Mouse (Mus musculus): ENCODE results near the gene Insl3. TPM values are rescaled to one million over a fixed set of nuclear protein-coding genes. Genes with fewer than 3 reads are reported as not detected.

The Insl3 gene
- polyA plus RNA-seq, 1 experiment from 2014 or later, result 1.3 TPM

DNA sequence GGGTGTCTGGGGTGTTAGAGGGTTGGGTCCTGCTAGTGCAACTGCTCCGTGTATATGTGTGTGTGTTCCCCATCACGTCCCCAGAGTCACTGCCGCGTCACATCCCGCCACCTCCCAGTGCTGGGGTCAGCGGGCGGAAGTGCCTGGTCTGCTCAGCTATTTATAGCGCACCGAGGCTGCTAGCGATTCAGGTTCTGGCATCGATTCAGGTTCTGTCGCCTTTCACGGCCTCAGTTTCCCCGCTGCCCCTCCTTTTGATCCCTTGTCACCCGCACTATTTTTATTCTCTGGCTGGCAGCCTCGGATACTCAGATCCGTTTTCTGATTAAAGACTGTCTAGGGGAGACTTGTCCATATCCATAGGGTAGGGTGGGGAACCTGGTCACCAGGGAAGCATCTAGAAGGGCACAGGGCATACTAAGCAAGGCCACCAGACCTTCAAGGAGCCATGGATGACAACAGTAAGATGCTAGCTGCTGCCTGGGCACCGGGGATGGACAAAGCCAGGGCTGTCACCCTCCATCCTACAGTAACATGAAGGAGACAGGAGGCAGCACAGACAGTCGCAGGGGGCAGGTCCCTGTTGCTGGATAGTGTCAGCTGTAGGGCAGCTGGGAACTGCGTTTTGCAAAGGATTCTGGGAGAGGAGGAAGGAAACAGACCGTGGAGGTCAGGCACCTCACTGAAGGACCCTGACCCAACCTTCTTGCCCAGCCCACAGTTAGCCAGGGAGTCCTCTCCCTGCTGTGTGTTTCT is 20.6 kb upstream of the Insl3 start:
- Histone ChIP-seq H3K4me2 (ENCODE audit: low read depth, low read length) (peak overlapping the region; percentile 55), H3K27me3 (ENCODE audit: insufficient read depth, low read length) (peaks cover 21% of the 10 kb centered on the region; the same call in 1 of the 2 replicates), H3K4me3 (ENCODE audit: low read depth, low read length) (no peak overlapping the region), H3K4me1 (ENCODE audit: insufficient read depth) (peaks cover 28% of the 10 kb centered on the region), H3K36me3 (replicated peaks; ENCODE audit: insufficient read depth, low read length) (no peaks in the 10 kb centered on the region), H3K9ac (replicated peaks) (no peak overlapping the region), H3K27ac (ENCODE audit: low read depth) (no peak overlapping the region), H3K9me3 (ENCODE audit: low read length) (no peaks in the 10 kb centered on the region)
- DNase-seq (peak; percentile 68), ATAC-seq (no peak)
- WGBS (ENCODE audit: insufficient replicate concordance), result 1% methylated on average over 21 of the region's 21 CpGs
- TF ChIP-seq CTCF (IDR thresholded peaks at IDR 0.05; ENCODE audit: low read depth), result no peak
- TF ChIP-seq EP300 (IDR thresholded peaks at IDR 0.05; ENCODE audit: low read depth), result no peak

DNA sequence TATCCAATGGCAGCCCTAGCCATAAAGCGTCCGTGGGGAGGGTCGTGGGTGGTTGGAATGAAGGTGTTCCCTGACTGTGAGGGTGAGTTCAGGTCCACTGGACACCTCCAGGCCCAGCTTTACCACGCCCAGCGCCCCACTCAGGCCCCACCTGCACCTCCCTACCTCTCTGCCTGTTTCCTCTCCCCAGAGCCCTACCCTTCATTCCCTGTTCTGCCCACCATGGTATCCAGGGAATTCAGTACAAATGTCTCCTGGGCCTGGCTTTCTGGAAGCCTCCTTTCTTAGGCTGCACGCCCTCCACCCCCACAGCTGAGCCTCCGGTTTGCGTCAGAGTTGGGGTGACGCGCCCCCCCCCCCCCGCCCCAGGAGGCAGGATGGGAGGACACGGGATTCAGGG is 18.8 kb upstream of the Insl3 start:
- TF ChIP-seq CTCF (IDR thresholded peaks at IDR 0.05; ENCODE audit: low read depth), result no peak
- no peak for TF ChIP-seq EP300 (IDR thresholded peaks at IDR 0.05; ENCODE audit: low read depth)
- Histone ChIP-seq H3K9ac (replicated peaks) (no peak overlapping the region), H3K36me3 (replicated peaks; ENCODE audit: insufficient read depth, low read length) (no peaks in the 10 kb centered on the region), H3K4me3 (ENCODE audit: low read depth, low read length) (peak overlapping the region; percentile 57; the same call in 1 of the 2 replicates), H3K4me1 (ENCODE audit: insufficient read depth) (peaks cover 28% of the 10 kb centered on the region), H3K27ac (ENCODE audit: low read depth) (no peak overlapping the region), H3K27me3 (ENCODE audit: insufficient read depth, low read length) (peaks cover 21% of the 10 kb centered on the region; the same call in 1 of the 2 replicates), H3K9me3 (ENCODE audit: low read length) (no peaks in the 10 kb centered on the region), H3K4me2 (ENCODE audit: low read depth, low read length) (peak overlapping the region; percentile 98)
- whole genome bisulfite sequencing (ENCODE audit: insufficient replicate concordance), result 28% methylated on average over 8 of the region's 12 CpGs
- DNase-seq, result no peak
- ATAC-seq, result no peak

DNA sequence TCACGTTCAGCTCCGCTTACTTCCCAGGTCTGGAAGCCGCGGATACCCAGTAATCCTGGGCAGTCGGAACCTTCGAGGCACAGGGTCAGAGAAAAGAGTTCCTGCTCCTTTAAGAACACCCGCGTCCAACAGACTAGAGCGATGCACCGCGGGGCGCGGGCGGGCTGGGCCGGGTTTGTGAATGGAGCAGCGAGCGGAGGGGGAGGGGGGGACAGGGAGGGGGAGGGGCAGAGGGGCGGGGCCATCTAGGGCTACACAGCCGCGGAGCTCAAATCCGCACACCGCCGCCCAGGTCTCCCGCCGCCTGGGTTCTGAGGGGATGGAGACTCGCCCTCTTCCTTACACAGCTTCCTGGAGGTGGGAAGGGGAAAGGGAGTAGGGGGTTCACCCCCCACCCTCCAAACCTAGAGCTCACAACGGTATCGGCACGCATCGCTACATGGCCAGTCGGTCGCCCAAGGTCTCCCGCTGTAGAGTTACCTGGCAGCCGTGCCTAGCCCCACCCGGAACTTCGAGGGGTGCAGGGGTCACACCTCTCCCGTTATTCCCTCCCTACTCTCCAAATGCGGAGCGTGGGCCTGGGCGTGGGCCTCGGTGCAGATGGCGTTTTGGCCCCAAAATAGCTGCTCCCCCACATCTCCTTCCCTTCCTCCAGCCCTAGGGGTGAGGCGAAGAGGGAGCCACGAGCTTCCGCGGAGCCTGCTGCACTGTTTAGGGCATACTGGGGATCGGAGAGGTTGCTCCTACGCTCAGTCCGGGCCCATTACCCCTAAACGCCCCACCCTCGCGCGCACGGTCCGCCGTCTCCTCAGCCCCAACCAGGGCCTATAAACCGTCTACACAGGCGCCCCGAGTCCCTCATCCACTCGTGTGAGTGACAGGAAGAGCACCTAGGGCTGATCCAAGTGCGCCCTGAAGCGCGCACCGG is 18.1 kb upstream of the Insl3 start:
- H3K27ac ChIP-seq (ENCODE audit: low read depth), result no peak overlapping the region
- H3K4me2 ChIP-seq (ENCODE audit: low read depth, low read length), result peak overlapping the region; percentile 98
- H3K27me3 ChIP-seq (ENCODE audit: insufficient read depth, low read length), result peaks cover 21% of the 10 kb centered on the region; the same call in 1 of the 2 replicates
- no peaks in the 10 kb centered on the region for H3K36me3 ChIP-seq (replicated peaks; ENCODE audit: insufficient read depth, low read length)
- no peak overlapping the region for H3K9ac ChIP-seq (replicated peaks)
- DNase-seq, result peak; percentile 65
- peaks cover 32% of the 10 kb centered on the region for H3K4me1 ChIP-seq (ENCODE audit: insufficient read depth)
- no peaks in the 10 kb centered on the region for H3K9me3 ChIP-seq (ENCODE audit: low read length)
- 3% methylated on average over 50 of the region's 64 CpGs for WGBS (ENCODE audit: insufficient replicate concordance)
- peak overlapping the region; percentile 57 for H3K4me3 ChIP-seq (ENCODE audit: low read depth, low read length)
- peak; percentile 26 for ATAC-seq
- TF ChIP-seq EP300 (IDR thresholded peaks at IDR 0.05; ENCODE audit: low read depth) (no peak), CTCF (IDR thresholded peaks at IDR 0.05; ENCODE audit: low read depth) (no peak)

DNA sequence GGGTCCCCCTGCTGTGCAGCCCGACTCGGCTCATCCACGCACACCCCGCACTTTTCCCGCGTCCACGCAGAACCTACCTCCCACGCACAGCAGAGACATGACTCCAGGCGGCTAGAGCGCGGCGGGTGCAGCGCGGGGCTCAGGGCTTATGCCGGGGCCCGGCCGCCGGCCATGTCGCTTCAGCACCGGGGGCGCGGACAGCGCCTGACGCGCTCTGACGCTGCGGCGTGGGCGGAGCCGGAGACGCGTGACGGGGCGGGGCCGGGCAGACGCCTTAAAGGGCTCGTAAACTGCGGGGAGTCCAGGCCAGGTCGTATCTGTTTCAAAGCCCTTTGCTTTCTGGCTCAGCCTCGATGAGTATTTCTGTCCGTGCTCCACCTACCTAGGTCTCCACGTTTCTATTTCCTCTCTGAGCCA is 17.5 kb upstream of the Insl3 start, which contains the start of gene Unc13a:
Gene Unc13a (minus strand): TSS at position 209 of the 417 bp plus-strand sequence.
- H3K9ac ChIP-seq (replicated peaks), result 0 out of 2 replicates have a peak within 1 kb of the TSS, but pooled peaks have one; percentile 32
- no peak within 1 kb of the TSS for H3K27ac ChIP-seq (ENCODE audit: low read depth)
- under 1% methylated on average over 42 of the region's 42 CpGs for WGBS (ENCODE audit: insufficient replicate concordance)
- no peaks in the 10 kb centered on the region for H3K36me3 ChIP-seq (replicated peaks; ENCODE audit: insufficient read depth, low read length)
- peak within 1 kb of the TSS; percentile 98 for H3K4me2 ChIP-seq (ENCODE audit: low read depth, low read length)
- H3K4me1 ChIP-seq (ENCODE audit: insufficient read depth), result peaks cover 28% of the 10 kb centered on the region
- peaks cover 21% of the 10 kb centered on the region; the same call in 1 of the 2 replicates for H3K27me3 ChIP-seq (ENCODE audit: insufficient read depth, low read length)
- no peak for TF ChIP-seq CTCF (IDR thresholded peaks at IDR 0.05; ENCODE audit: low read depth)
- TF ChIP-seq EP300 (IDR thresholded peaks at IDR 0.05; ENCODE audit: low read depth), result no peak
- peak; percentile 63 for ATAC-seq
- peak within 1 kb of the TSS; percentile 57 for H3K4me3 ChIP-seq (ENCODE audit: low read depth, low read length)
- no peaks in the 10 kb centered on the region for H3K9me3 ChIP-seq (ENCODE audit: low read length)
- peak; percentile 92 for DNase-seq

DNA sequence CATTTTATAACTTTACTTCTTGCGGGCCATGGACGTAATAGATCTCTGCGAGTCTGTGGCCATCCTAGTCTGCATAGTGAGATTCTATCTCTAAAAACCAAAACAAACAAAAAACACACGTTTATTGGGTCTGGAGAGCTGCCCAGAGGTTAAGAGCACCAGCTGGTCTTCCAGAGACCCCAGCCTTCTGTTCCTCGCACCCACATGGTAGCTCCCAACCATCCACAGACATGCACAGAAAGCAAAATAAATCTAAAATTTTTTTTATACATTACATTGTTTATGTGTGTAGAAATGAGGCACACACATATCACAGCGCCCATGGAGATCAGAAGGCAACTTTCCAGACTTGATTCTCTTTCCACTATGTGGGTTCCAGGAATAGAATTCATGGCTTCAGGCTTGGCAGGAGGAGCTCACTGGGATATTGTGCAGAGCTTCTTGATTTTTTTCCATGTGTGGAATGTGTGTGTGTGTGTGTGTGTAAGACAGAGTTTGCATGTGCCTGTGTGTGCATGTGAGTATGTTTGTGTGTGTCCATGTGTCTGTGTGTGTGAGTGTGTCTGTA is 16.8 kb upstream of the Insl3 start:
- no peaks in the 10 kb centered on the region for H3K9me3 ChIP-seq (ENCODE audit: low read length)
- H3K27ac ChIP-seq (ENCODE audit: low read depth), result no peak overlapping the region
- H3K36me3 ChIP-seq (replicated peaks; ENCODE audit: insufficient read depth, low read length), result no peaks in the 10 kb centered on the region
- H3K4me1 ChIP-seq (ENCODE audit: insufficient read depth), result peaks cover 32% of the 10 kb centered on the region
- ATAC-seq (no peak), DNase-seq (no peak)
- 65% methylated on average over 6 of the region's 6 CpGs for WGBS (ENCODE audit: insufficient replicate concordance)
- peak overlapping the region; percentile 57 for H3K4me3 ChIP-seq (ENCODE audit: low read depth, low read length)
- H3K4me2 ChIP-seq (ENCODE audit: low read depth, low read length), result peak overlapping the region; percentile 98
- H3K9ac ChIP-seq (replicated peaks), result 0 out of 2 replicates have a peak overlapping the region, but pooled peaks have one; percentile 32
- TF ChIP-seq EP300 (IDR thresholded peaks at IDR 0.05; ENCODE audit: low read depth), result no peak
- TF ChIP-seq CTCF (IDR thresholded peaks at IDR 0.05; ENCODE audit: low read depth), result no peak
- H3K27me3 ChIP-seq (ENCODE audit: insufficient read depth, low read length), result peaks cover 21% of the 10 kb centered on the region; the same call in 1 of the 2 replicates
